Mouse (Mus musculus) kidney, embryonic 16.5 days (tissue): ENCODE data around the gene Elovl2. TPM values are rescaled to one million over a fixed set of nuclear protein-coding genes. Genes with fewer than 3 reads are reported as not detected.

Experiments used
- ATAC-seq: fragments of 200-750 bp; cut with Nextera tagmentation; 2 replicates; pipeline ENCODE4 v1.8.0; 2017; ENCODE audit warnings: moderate TSS enrichment; ENCODE audit not compliant: low FRiP score, low TSS enrichment
- H3K27ac ChIP-seq: fragments of 300-500 bp; sonication (generic); 2 replicates; pipeline ENCODE4 v1.5.1; 2014; ENCODE audit warnings: low read length
- H3K27me3 ChIP-seq: fragments of 300-500 bp; sonication (generic); 2 replicates; pipeline ENCODE4 v1.6.1; 2014; ENCODE audit warnings: low read length, control low read depth, mixed read lengths; ENCODE audit not compliant: insufficient read depth
- H3K36me3 ChIP-seq: fragments of 300-500 bp; sonication (generic); 2 replicates; pipeline ENCODE4 v1.6.1; 2014; ENCODE audit warnings: low read length, control low read depth, mixed read lengths; ENCODE audit not compliant: insufficient read depth
- H3K4me1 ChIP-seq: fragments of 300-500 bp; sonication (generic); 2 replicates; pipeline ENCODE4 v1.6.1; 2014; ENCODE audit warnings: low read length, control low read depth, mixed read lengths; ENCODE audit not compliant: insufficient read depth
- H3K4me2 ChIP-seq: fragments of 300-500 bp; sonication (generic); replicated peaks from 2 replicates; pipeline ENCODE4 v1.6.1; 2014; ENCODE audit warnings: low read depth, low read length
- H3K4me3 ChIP-seq: fragments of 300-500 bp; sonication (generic); 2 replicates; pipeline ENCODE4 v1.5.1; 2014; ENCODE audit warnings: mild to moderate bottlenecking, low read length
- H3K9ac ChIP-seq: fragments of 300-500 bp; sonication (generic); replicated peaks from 2 replicates; pipeline ENCODE4 v1.6.1; 2014; ENCODE audit warnings: low read length
- H3K9me3 ChIP-seq: fragments of 300-500 bp; sonication (generic); 2 replicates; pipeline ENCODE4 v1.6.1; 2016; ENCODE audit warnings: low read length, control low read depth
- WGBS: fragments of 180-500 bp; shearing (Covaris S2); extraction: QIAGEN DNeasy Blood & Tissue Kit; methylation state at CpG from one replicate; pipeline ENCODE4 v1.1.7; 2014; 5-methylcytosine and 5-hydroxymethylcytosine counted together
- polyA plus RNA-seq: library from polyadenylated mRNA; unstranded; fragments of >200 nt; fragmentation: Nextera tagmentation; extraction: Ambion mirVana; gene quantifications from 2 replicates; pipeline ENCODE4 v1.2.1, GENCODE M21; 2015

Gene Elovl2
- polyA plus RNA-seq, 1 experiment from 2014 or later: 23.7 TPM

DNA sequence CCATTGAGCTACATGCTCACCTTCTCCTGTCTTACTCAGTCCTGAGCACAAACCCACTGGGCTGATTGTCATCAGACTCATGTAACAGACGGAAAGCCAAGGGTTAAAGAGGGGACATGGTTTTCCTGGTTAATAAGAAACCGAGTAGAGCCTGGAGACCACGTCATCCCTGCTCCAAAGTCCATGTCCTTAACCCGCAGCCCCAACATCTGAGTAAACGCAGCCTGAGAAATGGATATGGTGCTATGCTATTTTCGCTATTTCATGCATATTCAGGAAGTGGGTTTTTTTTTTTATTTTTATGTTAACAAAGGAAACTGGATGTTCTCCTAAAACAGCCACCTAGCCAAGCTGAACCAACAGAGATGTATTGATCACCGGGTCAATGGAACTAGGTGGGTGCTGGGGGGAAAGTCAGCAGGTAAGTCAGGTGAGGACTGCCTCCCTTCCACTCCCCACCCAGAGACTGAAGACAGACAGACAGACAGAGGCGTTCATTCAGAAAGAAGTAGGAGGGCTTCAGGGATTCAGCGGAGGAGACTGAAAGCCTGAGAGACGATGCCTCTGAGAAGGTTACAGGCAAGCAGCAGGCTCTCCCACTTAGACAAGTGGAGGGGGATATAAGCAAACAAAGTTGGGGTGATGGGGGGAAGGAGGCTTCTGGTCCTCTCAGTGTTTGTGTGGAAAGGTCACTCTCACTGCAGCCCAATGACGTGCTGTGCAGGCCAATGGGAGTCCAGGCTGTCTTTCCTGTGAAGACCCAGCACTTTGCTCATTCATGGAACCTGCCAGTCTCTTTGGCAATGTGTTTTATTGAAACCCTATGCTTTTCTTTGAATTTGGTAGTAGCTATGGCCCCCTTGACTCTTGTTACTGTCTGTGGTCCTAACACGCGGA, 15.9 kb upstream of the Elovl2 start:
- Histone ChIP-seq H3K36me3 (no peaks in the 10 kb centered on the region), H3K4me3 (peak overlapping the region; percentile 32), H3K9me3 (no peaks in the 10 kb centered on the region), H3K27ac (peak overlapping the region; percentile 6; the same call in 1 of the 2 replicates), H3K4me1 (no peaks in the 10 kb centered on the region), H3K9ac (peak overlapping the region; percentile 43), H3K4me2 (peak overlapping the region; percentile 19), H3K27me3 (no peaks in the 10 kb centered on the region; the same call in 1 of the 2 replicates)
- 56% methylated on average over 13 of the region's 13 CpGs for WGBS
- peak; percentile 26; the same call in 1 of the 2 replicates for ATAC-seq

DNA sequence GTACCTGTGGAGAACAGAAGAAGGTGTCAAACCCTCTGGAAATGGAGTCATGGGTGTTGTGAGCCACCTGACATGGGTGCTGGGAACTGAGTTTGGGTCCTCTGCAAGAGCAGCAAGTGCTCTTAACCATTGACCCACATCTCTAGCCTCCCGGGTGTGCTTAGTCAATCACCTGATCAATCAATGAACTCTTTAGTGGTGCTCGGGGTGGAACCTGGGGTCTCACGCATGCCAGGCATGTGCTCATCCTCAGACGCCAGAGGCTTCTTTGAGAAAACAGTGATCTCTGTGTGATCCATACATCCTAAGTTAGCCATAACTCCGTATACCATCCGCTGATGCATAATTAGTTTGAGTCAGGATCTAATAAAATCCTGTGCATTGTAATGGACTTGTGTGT, 15.0 kb upstream of the Elovl2 start:
- no peak for ATAC-seq
- H3K4me2 ChIP-seq: no peak overlapping the region
- H3K9ac ChIP-seq: no peak overlapping the region
- H3K4me3 ChIP-seq: no peak overlapping the region
- no peak overlapping the region for H3K27ac ChIP-seq
- H3K9me3 ChIP-seq: no peaks in the 10 kb centered on the region
- no peaks in the 10 kb centered on the region for H3K36me3 ChIP-seq
- no peaks in the 10 kb centered on the region for H3K4me1 ChIP-seq
- 88% methylated on average over 6 of the region's 6 CpGs for WGBS
- no peaks in the 10 kb centered on the region; the same call in 1 of the 2 replicates for H3K27me3 ChIP-seq

DNA sequence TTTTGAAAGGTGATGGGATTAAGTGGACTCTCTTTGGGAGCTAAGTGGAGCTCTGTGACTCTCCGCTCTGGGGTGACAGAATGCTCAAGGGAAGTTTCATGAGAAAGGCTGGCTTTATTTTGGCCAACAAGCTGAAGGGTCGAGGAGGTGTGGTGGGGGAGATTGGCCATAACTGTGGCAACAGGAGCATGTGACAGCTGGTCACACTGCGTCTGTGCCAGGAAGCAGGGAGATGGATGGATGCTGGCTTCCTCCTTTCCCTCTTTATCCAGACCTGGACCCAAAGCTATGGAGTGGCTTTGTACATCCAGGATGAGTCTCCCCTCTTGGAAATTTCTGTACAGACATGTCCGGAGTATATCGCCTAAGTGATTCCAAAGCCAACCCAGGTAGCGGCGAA, 13.0 kb upstream of the Elovl2 start:
- Histone ChIP-seq H3K27me3 (no peaks in the 10 kb centered on the region), H3K4me2 (no peak overlapping the region), H3K4me3 (no peak overlapping the region), H3K9me3 (no peaks in the 10 kb centered on the region), H3K4me1 (no peaks in the 10 kb centered on the region), H3K36me3 (no peaks in the 10 kb centered on the region), H3K27ac (no peak overlapping the region), H3K9ac (no peak overlapping the region)
- 84% methylated on average over 7 of the region's 7 CpGs for WGBS
- ATAC-seq: no peak

DNA sequence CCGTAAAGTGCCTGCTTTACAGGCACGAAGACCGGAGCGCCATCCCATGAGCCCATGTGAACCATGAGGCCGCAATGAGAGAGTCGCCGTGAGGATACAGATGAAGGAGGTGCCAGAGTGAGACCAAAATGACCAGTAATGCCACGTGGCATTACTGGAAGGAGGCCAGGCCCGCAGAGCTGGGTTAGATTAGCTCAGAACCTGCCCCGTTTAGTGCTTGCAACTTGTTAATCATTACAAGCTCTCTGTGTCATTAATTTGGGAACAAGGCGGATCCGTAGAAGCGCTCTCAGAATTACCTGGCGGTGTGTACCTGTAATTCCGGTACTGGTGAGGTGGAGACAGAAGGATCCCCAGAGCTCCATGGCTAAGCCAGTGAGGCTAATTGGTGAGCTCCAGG, 12.0 kb upstream of the Elovl2 start:
- WGBS: 76% methylated on average over 15 of the region's 15 CpGs
- H3K9ac ChIP-seq: no peak overlapping the region
- H3K36me3 ChIP-seq: no peaks in the 10 kb centered on the region
- no peaks in the 10 kb centered on the region for H3K4me1 ChIP-seq
- no peaks in the 10 kb centered on the region for H3K9me3 ChIP-seq
- H3K4me2 ChIP-seq: no peak overlapping the region
- H3K4me3 ChIP-seq: no peak overlapping the region
- peak; percentile 86 for ATAC-seq
- no peak overlapping the region for H3K27ac ChIP-seq
- H3K27me3 ChIP-seq: no peaks in the 10 kb centered on the region

DNA sequence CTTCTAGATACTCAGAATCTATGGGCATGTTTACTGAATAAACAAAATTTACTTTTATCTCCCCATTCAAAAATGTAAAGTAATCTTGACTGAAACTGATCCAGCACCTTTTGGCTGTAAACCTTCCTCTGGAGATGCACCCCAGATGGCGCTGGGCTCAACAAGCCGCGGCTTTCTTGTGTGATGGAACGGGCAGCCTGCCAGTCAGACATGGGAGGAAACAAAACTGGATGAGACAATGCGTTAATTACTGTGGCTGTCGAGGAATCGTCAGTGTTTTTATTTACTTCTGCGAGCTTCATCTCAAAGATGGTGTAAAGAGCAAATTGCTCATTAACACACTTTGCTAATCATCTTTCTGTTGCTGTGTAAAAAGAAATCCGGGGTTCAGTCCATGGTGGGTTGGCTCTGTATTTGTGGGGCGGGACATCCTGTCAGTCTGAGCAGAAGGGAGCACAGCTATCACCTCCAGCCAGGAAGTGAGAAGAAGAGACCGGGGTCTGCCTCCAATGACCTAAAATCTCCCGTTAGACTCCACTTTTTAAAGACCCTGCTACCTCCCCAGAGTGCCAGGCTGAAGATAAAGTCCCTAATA, 11.3 kb upstream of the Elovl2 start:
- Histone ChIP-seq H3K9ac (no peak overlapping the region), H3K4me1 (no peaks in the 10 kb centered on the region), H3K4me2 (no peak overlapping the region), H3K9me3 (no peaks in the 10 kb centered on the region), H3K27me3 (no peaks in the 10 kb centered on the region), H3K27ac (no peak overlapping the region), H3K36me3 (no peaks in the 10 kb centered on the region), H3K4me3 (no peak overlapping the region)
- ATAC-seq: no peak
- 73% methylated on average over 12 of the region's 12 CpGs for WGBS

DNA sequence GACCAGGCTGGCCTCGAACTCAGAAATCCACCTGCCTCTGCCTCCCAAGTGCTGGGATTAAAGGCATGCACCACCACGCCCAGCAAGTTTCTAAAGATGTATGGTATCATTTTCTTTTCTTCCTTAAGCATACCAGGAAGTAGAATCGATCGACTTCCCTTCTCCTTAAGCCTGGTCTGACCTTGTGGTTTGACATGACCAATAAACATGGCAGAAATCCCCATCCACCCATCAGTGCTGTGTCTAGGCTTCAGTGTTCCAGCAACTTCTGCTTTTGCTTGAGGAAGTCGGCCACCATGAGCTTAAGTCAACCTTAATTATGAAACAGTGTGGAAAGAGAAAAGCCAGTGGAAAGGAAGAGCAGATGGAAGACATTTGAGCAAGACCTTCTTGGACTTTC, 10.1 kb upstream of the Elovl2 start:
- 86% methylated on average over 5 of the region's 5 CpGs for WGBS
- no peak for ATAC-seq

DNA sequence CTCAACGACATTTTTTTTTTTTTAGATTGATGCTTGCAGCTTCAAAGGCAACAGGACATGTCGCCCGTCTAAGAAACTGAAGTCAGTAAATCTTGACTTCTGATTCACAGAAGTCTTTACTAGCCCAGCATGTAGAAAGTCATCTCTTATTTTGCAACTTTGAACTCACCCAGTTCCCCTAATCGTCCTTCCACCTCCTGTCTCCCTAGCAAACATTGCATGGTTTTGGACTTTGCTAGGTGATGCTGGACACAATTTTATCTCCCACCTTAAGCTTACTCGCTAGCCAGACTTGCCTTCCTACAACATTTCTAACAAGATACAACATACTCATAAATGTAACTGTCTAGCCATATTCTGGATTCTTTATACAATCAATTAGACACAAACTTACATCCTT, 7.9 kb upstream of the Elovl2 start:
- Histone ChIP-seq H3K27me3 (no peaks in the 10 kb centered on the region), H3K27ac (no peak overlapping the region), H3K4me3 (no peak overlapping the region), H3K9ac (no peak overlapping the region), H3K36me3 (no peaks in the 10 kb centered on the region), H3K4me2 (no peak overlapping the region), H3K9me3 (peaks cover 5% of the 10 kb centered on the region; the same call in 1 of the 2 replicates), H3K4me1 (no peaks in the 10 kb centered on the region)
- 85% methylated on average over 5 of the region's 5 CpGs for WGBS
- ATAC-seq: no peak

More for the DNA sequence above, 10.1 kb upstream of the Elovl2 start:
- H3K27ac ChIP-seq: no peak overlapping the region
- H3K4me2 ChIP-seq: no peak overlapping the region
- H3K9ac ChIP-seq: no peak overlapping the region
- H3K27me3 ChIP-seq: no peaks in the 10 kb centered on the region
- H3K4me1 ChIP-seq: no peaks in the 10 kb centered on the region
- no peaks in the 10 kb centered on the region for H3K9me3 ChIP-seq
- no peak overlapping the region for H3K4me3 ChIP-seq
- H3K36me3 ChIP-seq: no peaks in the 10 kb centered on the region

DNA sequence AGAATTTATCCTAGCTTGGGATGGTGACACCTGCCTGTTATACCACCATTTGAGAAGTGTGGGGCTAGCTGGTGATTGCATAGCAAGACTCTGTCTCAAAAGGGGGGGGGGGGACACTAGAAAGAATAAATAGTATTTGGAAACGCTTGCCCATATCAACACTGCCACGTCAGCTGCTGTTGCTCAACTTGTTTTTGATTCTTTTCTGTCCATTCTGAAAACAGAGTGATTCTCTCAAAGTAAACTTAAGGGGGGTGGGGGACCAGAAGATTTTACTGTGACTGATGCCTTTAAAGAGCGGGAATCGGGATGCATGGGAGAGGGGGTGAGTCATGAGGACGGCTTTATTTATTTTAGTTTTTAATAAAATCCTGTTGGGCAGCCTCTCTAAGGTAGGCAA, 6.3 kb upstream of the Elovl2 start:
- Histone ChIP-seq H3K9ac (no peak overlapping the region), H3K9me3 (peaks cover 17% of the 10 kb centered on the region), H3K4me1 (no peaks in the 10 kb centered on the region), H3K27me3 (no peaks in the 10 kb centered on the region), H3K4me2 (no peak overlapping the region), H3K4me3 (no peak overlapping the region), H3K36me3 (no peaks in the 10 kb centered on the region), H3K27ac (no peak overlapping the region)
- WGBS: 78% methylated on average over 5 of the region's 5 CpGs
- ATAC-seq: no peak

DNA sequence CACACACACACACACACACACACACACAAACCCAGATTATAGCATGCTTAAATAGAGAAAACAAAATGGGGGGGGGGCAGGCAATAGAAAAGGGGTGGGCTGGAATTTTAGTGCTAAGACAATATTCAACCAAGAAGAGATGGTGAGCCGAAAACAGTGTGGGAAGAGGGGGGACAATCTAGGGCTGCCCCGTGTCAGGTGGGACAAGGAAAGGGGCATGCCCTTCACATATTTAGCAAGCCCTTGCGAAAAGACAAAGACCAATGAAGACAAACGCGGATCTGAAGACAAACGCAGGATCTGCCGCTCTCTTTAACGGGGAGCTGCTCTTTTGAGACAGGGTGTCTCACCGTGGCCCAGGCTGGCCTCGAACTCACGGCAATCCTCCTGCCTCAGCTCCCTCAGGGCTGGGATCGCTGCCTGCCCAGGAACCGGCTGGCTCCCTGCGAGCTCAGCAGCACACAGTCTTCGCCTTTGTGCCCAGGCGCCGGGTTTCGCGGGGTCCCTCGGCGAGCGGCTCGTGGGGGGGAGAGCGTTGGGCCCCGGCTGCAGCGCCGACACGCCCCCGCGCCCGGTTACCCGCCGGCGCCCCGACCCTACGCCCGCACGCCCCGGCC, 410 bp downstream of the Elovl2 start:
- Histone ChIP-seq H3K27me3 (no peaks in the 10 kb centered on the region), H3K4me2 (peak overlapping the region; percentile 75), H3K9ac (peak overlapping the region; percentile 65), H3K27ac (no peak overlapping the region), H3K36me3 (no peaks in the 10 kb centered on the region), H3K4me3 (peak overlapping the region; percentile 62), H3K9me3 (peaks cover 27% of the 10 kb centered on the region), H3K4me1 (0 out of 2 replicates have a peak, but pooled peaks cover 4% of the 10 kb centered on the region)
- peak; percentile 62 for ATAC-seq
- WGBS: 2% methylated on average over 38 of the region's 39 CpGs
